Mouse (Mus musculus): ENCODE data around the gene Usf3.

DNA sequence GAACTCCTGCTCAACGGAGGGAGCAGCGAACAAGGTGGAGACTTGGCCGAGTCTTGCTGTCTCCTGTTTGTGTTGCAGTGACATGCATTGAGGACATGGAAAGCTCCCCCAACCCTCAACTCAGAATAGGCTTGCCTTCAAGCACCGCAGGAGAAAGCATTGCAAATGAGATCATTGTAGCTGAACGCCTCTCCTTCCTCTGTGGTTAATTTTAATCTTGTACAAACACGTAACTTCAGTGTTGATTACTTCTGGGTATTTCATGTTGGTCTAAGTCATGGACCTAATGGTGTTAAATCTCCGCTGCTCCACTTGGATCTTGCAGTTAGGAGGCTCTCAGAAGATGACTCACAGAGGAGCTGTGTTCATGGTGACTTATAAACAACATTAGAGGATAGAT, 39.7 kb downstream of the Usf3 start:
- TF ChIP-seq CTCF (IDR thresholded peaks at IDR 0.05; ENCODE audit: low read depth, low read length), result no peak
- TF ChIP-seq POLR2A (IDR thresholded peaks at IDR 0.05; ENCODE audit: extremely low read depth, insufficient read depth, low read length), result no peak

Data from liver, adult 2 months (tissue).